Mouse (Mus musculus): ENCODE measurements at regions not wholly inside any gene's neighbourhood (a gene's known extent, or its start where the extent isn't known, plus 50 kb on each side); places are given as distances from the start of the nearest gene placed in this dataset.
A peak's percentile ranks its signal among the peaks of the same experiment; 100 is the strongest.

DNA sequence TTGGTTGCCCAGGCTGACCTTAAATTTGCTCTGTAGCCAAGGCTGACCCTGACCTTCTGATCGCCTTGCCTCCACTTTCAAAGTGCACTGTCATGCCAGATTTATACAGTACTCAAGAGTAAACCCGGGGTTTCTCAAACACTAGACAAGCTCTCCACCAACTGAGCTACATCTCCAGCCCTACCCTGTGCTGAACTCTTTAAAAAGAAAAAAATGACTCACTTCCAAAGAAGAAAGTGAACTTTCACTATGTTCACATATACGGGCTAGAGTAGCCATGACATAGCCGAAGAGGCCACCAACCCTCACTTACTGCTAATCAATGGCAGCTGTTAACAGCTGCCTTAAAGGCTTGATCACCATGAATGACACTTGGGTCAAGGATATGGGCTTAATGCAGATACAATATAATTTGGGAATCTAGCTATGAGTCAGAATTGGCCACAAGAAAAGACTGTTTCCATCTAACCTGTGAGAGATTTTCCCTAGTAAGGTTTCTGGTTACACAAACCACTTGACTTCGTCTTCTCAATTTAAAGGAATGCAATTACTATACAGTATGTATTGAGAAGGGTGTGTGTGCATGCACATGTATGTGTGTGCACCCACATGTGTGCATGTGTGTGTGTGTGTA is 157.4 kb upstream of the Tgfbr2 start:
- peak; percentile 25 for DNase-seq (ENCODE audit: low read depth, low spot score)

DNA sequence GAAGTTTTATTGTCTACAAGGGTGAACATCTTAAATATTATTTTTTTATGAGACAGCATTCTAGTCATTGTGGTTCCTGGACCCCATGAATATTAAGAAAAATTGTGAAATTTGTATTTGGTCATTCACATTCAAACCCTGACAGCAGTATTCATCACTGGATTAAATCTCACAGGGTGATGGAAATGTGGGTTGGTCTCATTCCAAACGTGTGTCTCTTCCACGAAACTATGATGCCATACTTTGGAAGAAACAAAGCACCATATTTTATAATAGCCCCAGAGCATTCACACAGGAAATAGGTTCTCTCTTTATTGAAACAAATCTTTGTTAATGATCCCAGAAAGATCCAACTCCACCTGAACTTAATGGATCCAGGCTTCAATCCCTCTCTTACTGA is 156.2 kb upstream of the Tgfbr2 start:
- no peak for DNase-seq (ENCODE audit: low read depth, low spot score)

DNA sequence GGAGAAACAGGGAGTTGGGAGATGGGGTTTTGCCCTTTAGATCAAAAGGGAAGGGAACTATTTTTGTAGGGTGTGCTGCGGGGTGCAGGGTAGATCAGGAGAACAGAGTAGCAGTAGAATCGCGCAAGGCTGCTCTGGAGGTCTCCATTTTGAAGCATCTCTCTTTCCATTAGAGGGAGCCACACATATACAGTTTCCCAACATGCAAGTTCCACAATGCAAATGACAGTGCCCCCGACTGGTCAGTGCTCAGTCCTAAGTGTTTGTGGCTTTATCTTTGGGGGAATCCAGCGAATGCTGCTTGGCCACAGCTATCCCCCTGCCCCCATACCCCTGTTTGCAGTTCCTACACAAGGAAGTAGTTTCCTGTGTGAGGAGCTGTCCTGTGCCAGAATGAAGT is 155.6 kb upstream of the Tgfbr2 start:
- no peak for DNase-seq (ENCODE audit: low read depth, low spot score)

DNA sequence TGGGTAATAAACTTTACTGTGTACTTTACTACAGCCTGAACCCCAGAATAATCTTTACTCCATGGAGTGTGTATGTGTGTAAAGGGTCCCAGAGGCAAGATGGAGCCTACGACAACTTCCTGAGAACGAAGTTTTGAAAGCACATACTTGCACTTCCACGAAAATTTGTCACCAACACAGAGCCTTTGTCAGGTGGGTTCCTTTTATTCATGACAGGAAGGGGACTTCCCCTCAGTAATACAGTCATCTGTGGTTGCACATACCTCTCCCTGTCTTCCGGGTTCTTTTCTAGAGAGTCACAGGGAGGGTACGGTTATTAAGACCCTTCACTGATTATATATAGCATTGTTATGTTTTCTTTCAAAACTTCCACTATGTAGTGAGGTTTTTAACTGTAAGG is 154.0 kb upstream of the Tgfbr2 start:
- no peak for DNase-seq (ENCODE audit: low read depth, low spot score)

DNA sequence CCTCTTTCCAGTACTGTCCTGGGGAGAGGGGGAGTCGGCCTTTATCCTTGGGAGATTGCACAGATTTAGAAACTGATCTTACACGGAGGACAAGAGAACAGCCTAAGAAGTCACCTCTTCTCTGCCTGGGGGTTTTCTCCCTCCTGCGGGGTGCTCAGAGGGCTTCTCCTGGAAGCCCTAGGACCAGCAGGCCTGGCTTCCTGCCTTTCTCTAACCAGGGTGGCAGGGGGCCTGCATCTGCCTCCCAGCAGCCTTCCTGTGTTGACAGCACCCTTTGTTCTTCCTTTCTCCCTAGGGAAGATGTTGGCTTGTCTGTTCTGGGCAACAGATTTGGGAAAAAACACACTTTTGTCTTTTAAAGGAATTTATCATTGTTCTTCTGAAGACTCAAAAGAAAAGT is 153.0 kb upstream of the Tgfbr2 start:
- DNase-seq (ENCODE audit: low read depth, low spot score) = no peak

DNA sequence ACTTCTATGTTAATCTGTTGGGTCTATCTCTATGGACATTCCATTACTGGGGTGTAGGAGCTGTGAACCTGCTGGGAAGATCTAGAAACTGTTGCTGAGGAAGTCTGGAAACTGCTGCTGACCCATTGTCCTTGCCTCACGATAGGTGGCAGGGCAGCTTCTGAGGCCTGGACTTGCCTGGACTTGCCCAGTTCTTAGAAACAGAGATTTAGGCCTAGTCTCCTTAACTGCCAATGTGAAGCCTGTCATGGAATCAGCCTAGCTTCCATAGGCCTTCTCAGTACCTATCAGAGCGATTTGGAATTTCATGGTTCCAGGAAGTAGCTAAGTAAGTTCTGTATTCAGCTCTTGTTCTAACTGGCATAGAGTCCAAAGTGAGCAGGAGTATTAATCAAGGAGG is 151.9 kb upstream of the Tgfbr2 start:
- no peak for DNase-seq (ENCODE audit: low read depth, low spot score)

DNA sequence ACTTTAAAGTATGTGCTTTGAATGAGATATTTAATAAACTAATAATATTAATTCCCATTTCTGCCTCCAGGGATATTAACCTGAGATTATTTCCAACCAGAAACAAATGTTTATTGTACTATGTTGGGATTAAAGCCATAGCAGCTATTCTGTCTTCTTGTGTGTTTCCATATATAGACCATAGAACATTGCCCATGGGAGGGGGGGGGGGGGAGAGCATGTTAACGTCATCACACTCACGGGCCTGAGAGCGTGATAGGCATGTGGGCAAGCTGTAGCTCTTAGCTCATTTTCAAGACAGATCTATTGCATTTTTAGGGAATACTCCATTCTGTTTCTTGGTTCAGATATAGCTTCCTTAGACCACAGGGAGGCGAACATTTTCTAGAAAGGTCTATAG is 149.8 kb upstream of the Tgfbr2 start:
- no peak for DNase-seq (ENCODE audit: low read depth, low spot score)

DNA sequence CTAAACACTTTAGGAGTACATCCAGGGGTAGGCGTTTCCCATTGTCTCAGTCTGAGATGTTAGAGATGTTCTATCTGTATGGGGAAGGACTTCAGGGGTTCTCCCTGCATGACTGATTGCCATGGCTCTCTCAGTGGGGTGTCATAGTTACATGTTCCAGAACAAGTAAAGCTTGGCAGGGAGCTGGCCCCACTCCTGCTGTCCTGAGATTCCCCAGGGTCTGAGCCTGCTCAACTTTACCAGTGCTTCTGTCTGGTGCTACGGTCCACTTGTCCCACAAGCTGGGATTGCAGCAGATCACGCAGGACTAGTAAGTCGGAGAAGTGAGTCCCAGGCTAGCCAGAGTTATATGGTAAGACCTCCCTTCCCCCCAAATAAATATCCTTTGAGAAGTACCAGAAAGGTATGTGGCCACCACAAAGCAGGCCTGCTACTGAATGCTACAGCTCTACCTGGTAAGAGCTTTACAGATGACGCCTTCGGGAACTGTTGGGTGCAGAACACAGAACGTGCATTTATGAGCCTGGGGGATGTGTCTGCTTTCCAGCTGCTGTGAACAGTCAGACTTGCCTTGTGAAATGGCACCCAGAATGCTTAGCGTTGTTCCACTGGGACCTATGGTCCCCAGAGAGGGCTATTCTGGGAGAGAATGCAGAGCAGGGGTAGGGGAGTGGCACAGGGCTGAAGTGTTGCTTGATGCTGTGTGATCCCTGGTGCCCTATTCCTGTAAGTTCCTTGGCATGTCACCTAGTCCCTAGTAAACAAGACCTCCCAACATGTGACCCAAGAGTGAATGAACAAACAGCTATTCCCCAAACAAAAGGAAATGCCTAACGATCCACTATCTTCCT is 148.9 kb upstream of the Tgfbr2 start:
- DNase-seq (ENCODE audit: low read depth, low spot score) = no peak

DNA sequence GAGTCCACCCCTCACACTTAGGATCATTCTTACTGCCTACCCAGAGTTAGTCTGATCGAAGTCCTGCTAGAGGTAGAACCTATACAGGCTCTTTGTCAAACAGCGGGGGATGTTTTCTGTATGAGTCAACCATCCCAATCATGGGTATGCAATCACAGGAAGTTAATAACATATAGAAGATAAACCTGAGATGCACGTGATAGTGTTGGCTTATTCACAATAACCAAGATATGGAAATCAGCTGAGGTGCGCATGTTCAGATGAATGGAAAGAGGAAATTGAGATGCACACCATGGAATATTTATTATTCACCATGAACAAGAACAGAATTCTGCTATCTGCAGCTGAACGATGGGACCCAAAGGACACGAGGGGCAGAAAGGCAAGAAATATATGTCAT is 146.7 kb upstream of the Tgfbr2 start:
- no peak for DNase-seq (ENCODE audit: low read depth, low spot score)

DNA sequence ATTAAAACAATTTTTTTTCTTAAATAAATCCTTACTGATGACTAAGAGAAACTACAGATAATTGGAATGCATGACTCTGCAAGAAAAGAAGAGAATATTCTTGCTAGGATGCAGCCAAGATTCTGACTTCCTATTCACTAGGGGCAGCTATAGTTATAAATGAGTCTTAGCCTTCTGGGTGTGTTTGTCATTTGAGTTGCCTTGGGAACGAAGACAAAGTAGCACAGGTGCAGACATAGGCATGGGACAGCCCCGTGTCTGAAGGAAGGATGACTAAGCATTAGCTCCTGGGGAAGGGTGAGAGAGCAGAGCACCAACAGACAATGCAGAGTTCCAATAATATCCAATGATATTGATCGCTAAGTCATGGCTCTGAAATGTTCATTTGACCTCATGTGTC is 144.3 kb upstream of the Tgfbr2 start:
- DNase-seq (ENCODE audit: low read depth, low spot score) = no peak

DNA sequence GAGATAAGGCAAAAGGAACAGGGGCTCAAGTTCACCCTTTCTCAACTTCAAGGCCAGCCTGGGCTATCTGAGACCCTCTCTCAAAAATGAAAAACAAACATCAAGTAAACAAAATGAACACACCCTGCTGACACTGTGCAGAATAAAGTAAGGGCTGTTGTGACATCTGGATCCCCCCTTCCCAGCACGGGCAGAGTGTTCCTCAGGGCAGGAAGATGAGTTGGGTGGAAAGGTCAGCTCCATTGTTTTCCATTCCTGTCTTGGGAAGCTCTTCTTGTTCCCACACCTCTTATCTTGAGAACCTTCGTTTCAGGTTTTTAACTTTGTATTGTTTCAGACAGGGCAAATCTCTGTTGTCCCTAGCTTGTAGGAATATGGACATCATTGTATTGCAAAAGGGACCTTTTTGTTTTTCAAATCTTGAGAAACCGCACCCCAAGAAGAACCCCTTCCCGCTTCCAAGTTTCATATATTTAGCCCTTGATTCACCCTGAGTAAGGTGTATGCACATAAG is 141.5 kb upstream of the Tgfbr2 start:
- no peak for DNase-seq (ENCODE audit: low read depth, low spot score)

DNA sequence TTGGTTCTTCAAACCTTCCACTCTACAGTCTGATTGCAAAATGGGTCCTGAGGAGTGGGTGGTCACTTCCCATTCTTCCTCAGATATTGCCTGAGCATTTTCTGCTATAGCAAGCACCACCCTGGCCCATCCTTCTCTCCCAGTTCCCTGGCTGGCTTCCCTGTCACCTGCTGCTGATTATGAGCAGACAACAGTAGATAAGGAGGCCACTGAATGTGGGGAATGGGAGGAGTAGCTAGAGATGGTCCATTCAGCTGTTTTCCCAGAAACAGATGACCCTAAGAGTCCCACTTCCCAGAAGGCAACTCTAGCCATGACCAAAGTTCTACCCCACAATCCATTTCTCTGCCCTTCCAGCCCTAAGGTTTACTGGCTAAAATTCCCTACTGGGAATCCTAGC is 139.6 kb upstream of the Tgfbr2 start:
- DNase-seq (ENCODE audit: low read depth, low spot score) = no peak

DNA sequence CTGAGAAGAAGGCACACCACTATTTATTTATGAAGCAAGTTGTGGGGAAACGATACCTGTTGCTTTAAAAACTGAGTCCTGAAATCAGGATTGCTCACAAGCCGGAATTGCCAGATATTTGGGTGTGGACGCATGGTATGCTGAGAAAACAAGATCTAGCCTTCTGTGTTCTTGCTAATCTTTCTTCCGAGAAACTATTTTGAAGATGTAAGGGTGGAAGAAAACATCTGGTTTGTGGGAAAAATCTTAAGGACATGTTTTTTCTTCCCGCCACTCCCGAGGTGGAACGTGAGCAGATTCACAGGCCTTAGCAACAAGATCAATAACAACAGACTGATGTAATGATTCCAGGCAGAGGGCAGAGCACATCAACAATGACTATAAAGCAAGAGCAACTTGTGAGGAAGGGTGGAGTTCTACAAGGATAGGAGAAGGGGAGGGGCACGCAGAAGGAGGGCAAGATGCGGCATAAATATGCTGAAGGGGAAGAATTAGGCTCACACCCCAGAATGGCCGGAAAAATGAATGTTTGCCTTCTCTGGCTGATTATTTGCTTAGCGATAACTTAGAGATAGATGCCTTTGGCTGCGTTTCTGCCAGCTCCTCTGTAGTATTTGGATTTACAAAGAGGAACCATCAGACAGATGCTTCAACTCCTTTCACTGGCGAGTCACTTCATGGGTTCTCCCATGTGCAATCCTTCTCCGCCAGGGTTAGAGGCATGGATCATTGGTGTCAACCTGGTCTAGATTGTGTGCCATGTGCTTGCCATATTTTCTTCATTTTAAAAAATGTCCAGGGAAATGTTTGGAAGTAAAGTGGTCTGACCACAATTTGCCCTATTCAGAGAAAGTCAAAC is 139.0 kb upstream of the Tgfbr2 start:
- no peak for DNase-seq (ENCODE audit: low read depth, low spot score)

DNA sequence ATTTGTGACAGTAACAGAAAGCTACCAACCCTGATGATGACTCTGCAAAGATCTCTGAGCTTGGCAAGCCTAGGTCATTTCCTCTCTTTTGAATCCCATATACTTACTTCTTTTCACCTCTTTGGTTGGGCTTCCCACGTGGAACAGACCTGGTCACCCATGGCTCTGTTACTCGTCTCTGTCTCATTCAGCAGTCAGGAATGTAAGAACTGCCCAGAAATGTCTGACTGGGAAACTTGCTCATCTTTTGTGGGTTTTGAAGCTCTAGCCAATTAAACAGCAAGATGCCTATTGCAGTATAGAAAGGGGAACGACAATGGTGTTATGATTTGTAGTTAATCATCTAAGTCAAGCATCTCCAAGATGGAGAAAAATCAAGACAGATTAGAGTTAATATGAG is 136.2 kb upstream of the Tgfbr2 start:
- no peak for DNase-seq (ENCODE audit: low read depth, low spot score)

DNA sequence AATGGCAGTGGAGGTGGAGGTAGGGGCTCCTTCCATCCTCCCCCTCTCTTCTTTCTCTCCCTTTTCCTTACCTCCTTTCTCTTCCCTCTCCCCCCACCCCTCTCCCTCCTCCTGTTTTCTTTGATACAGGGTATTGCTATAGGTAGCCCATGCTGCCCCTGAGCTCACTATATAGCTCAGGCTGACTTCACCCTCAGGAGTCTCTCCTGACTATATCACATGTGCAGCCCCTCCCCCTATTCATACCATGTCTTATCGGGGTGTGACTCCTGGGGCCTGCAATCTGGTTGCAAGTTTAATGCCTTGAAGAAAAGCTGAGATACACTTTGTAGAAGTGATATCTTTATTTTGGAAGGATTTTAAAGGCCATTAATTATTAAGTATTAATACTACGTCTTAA is 126.4 kb upstream of the Tgfbr2 start:
- DNase-seq (ENCODE audit: low read depth, low spot score) = no peak

DNA sequence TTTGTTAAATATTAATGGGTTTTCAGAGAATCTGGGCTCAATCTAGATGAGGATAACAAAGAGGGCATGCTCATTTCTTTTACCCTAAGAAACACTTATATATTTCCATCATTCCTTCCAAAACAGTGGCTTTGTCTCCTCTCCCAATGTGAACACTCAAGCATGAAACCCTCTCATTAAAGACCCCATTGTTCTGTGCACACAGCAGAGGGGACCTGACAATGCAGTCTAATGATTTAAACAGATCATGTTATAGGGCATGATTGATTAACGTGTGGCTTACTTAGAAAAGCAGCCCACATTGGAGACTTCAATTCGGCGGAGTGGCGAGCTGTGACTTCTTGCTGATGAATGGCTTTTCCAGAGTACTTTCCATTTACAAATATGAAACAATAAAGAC is 123.6 kb upstream of the Tgfbr2 start:
- no peak for DNase-seq (ENCODE audit: low read depth, low spot score)

DNA sequence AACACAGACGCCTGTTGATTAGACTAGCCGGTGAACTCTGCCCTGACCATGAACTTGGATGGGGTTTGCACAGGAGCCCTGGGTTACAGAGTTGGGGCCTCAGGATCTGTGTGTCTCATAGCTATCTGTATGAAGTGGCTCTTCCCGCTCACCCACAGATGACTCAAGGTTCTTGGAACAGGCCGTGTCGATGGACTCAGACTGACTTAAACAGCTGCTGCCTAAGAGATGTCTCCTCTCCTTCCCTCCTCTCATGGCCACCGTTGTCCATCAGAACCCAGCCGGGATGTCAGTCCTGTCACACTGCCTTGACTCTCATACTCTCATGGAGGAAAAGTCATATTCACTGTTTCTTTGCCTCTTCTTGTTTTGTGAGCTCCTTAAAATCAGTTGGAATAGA is 121.2 kb upstream of the Tgfbr2 start:
- no peak for DNase-seq (ENCODE audit: low read depth, low spot score)

DNA sequence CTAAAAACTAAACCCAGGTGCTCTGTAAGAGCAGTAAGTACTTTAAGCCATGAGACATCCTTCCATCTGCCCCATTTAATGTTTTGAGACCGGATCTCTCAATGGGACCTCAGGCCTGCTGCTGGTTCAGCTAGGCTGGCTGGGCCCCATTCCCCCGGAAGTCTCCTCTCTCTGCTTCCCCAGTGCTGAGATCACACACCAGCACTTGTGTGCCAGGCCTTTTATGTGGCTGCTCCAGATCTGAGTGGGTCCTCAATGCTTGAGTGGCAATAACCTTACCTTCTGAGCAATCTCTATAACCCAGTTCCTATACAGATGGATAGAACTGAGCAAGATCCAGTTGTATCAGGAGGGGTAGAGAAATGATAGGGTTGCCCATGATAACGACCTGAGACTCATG is 118.9 kb upstream of the Tgfbr2 start:
- no peak for DNase-seq (ENCODE audit: low read depth, low spot score)

DNA sequence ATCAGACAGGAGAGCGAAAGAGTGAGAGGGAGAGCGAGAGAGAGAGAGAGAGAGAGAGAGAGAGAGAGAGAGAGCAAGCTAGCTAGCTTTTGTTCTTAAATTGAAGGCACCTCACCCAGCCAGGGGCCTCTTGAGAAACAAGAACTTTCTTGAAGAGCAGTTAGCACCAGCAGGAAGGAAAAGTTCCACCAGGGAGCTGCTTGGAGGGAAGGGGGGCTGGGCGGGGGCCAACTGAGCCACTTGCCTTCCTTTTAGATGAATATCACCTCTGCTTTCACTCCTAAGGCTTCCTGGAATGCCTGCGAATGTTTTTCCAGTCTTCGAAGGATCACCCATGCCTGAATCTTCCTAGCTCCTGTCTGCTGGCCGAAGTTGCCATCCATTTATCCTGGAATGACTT is 118.0 kb upstream of the Tgfbr2 start:
- no peak for DNase-seq (ENCODE audit: low read depth, low spot score)

DNA sequence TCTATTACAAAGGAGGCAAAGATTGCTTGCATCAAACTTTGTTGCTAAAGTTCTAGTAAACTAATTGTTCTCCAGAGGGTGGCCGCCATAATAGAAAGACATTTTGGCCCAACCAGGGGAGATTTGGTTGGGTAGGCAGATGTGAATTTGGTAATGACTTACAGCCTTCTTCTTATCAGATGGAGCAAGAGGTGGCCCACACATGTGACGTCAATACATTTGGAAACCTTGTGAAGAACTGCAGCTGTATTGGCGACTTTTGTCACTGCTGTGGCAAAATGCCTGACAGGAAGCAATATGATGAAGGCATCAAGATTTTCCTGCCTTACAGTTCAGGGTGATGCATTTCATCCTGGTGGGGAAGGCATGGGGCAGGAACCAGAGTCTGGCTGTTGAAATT is 116.5 kb upstream of the Tgfbr2 start:
- DNase-seq (ENCODE audit: low read depth, low spot score) = no peak

DNA sequence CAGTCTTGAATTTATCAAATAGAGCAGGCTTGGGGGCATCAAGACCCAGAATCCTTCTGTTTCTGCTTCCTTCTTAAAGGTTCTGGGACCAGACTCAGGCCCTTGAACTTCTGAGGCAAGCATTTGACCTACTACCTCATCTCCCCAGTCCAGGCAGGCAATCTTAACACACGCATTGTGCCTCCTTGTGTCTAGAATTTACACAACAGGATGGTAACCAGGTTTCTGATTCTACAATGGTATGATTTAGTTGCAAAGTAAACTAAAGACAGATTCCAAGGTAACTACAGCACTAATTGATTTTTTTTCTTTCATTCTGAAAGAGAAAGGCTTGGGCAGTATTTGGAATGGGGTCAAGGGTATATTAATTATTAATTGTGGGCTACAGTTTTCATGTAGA is 115.7 kb upstream of the Tgfbr2 start:
- DNase-seq (ENCODE audit: low read depth, low spot score) = no peak

DNA sequence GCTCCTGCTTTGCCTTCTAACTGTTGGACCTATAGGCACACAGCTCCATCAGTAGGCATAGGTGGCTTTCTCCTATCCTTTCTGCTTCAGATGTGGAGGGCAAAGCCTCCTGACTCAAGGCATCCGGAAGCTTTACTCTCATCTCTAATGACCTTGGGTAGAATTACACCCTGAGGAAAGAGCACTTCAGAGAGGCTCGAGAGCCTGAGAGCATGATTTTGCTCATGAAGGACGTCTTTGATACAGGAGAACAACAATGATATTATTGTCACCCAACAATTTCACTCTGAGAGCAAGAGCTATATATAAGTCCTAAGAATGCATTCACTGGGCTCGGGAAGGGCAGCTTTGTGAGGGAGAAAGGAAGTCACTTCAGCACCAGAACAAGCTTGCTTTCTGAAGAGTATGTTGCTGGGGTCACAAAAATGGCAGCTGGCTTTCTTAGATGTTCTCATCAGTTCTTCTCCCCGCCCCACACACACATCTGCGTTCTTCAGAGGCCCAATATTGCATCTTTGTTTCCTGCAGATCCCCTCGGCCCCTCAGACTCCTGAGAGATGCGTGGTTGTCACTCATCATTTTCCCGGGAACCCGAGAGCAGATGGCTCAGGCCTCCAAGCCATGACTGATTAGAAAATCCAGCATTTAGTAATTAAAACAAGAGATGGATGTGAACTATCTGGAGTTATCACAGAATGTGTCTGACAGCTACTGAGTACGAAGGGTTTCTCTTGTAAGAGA is 110.7 kb upstream of the Tgfbr2 start:
- DNase-seq (ENCODE audit: low read depth, low spot score) = no peak
